ENCODE assay signal across 12 mouse cellular contexts in the genomic region with DNA sequence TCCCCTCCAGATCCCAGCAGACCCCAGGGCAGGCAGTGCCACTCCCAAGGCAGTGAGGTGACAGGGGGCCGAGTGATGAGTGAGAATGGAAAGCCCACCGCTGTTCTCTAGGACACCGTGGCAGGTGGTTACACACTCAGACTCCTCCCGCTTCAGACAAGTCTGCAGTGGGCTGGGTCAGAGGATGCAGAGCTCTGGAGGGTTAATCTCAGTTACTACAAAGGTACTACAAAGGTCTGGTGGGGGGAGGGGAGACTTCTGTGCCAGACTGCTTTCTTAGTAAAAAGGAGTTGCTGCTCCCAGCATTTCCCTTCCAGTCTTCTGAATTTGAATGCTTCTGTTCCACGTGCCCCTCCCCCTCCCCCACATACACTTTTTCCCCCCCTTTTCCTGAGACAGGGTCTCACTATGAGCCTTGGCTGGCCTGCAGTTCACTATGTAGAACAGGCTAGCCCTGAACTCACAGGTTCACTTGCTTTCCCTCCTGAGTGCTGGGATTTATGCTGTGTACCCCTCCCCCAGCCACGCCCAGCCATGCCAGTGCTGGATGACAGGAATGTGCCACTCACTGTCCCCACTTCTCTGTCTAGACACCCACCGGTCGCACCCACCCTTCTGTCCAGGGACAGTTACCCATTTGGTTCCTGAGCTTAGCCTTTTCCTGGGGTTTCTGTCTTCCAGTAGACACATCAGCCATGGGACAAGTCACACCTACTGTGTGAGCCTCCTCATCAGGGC.
A peak's percentile ranks its signal among the peaks of the same experiment; 100 is the strongest.
DNase-seq lines count a peak whose midpoint lies in the region; ATAC-seq and TF ChIP-seq lines count a peak whose summit lies in the region.
"Had no signal": no experiment of that assay in that cellular context is flagged by ENCODE, and none has a peak within 500 bp of the region (broad histone marks: within the 10 kb centered on the region; RNA-seq: fewer than 3 reads in every experiment).

No protein-coding gene starts in this region.

- H3K27me3 ChIP-seq in lung, postnatal 0 days (replicated peaks; ENCODE audit: insufficient read depth, low read length): no peaks in the 10 kb centered on the region
- H3K27me3 ChIP-seq in intestine, postnatal 0 days (replicated peaks; ENCODE audit: control insufficient read depth, insufficient read depth, low read length): no peaks in the 10 kb centered on the region
- H3K27me3 ChIP-seq: embryonic facial prominence, embryonic 15.5 days had no signal

- WGBS in lung, postnatal 0 days: 36% methylated on average over 8 of the region's 8 CpGs
- 54% methylated on average over 8 of the region's 8 CpGs for WGBS in intestine, postnatal 0 days

- H3K4me3 ChIP-seq in lung, postnatal 0 days (ENCODE audit: low read depth, low read length): no peak overlapping the region
- H3K4me3 ChIP-seq in intestine, postnatal 0 days (ENCODE audit: low read depth, low read length): no peak overlapping the region
- H3K4me3 ChIP-seq: embryonic facial prominence, embryonic 15.5 days had no signal

- peak; percentile 21 for DNase-seq in embryo, embryonic 10 days (ENCODE audit: low spot score)
- no peak for DNase-seq in embryo, embryonic 9.5 days (ENCODE audit: extremely low spot score)
- peak; percentile 76 for DNase-seq in lung, postnatal 0 days (ENCODE audit: low spot score)
- DNase-seq in lung, postnatal 25 days (ENCODE audit: low spot score): no peak
- peak; percentile 24 for DNase-seq in thymus, postnatal 25 days
- DNase-seq in kidney, adult 18-20 months: no peak
- no peak for DNase-seq in left cerebral cortex, postnatal 10 days (ENCODE audit: extremely low spot score in 1 of 2, low spot score in 2 of 2)
- DNase-seq: cerebellum, adult 18-20 months; gastrocnemius, postnatal 10 days; layer of hippocampus, adult 9-11 months had no signal

- ATAC-seq in lung, postnatal 0 days: peak; percentile 57
- no peak for ATAC-seq in intestine, postnatal 0 days

- intact Hi-C loops in left cerebral cortex, postnatal 10 days (cut with DNase I): no loop called here

- TF ChIP-seq CTCF in lung, postnatal 0 days (IDR thresholded peaks at IDR 0.05): no peak
- TF ChIP-seq CTCF in intestine, postnatal 0 days (IDR thresholded peaks at IDR 0.05; ENCODE audit: low read depth): no peak

- H3K36me3 ChIP-seq in lung, postnatal 0 days (ENCODE audit: insufficient read depth, low read length): no peaks in the 10 kb centered on the region
- H3K36me3 ChIP-seq in intestine, postnatal 0 days (ENCODE audit: control insufficient read depth, insufficient read depth): peaks cover 10% of the 10 kb centered on the region; the same call in 1 of the 2 replicates
- H3K36me3 ChIP-seq: embryonic facial prominence, embryonic 15.5 days had no signal

- no peak for TF ChIP-seq EP300 in lung, postnatal 0 days (IDR thresholded peaks at IDR 0.05)

- H3K4me1 ChIP-seq in lung, postnatal 0 days (ENCODE audit: insufficient read depth, low read depth, low read length): peaks cover 19% of the 10 kb centered on the region
- H3K4me1 ChIP-seq in intestine, postnatal 0 days (replicated peaks; ENCODE audit: control insufficient read depth, insufficient read depth, low read length): no peaks in the 10 kb centered on the region

- H3K9me3 ChIP-seq in lung, postnatal 0 days (ENCODE audit: low read length): no peaks in the 10 kb centered on the region
- H3K9me3 ChIP-seq in intestine, postnatal 0 days (ENCODE audit: control insufficient read depth): no peaks in the 10 kb centered on the region
- H3K9me3 ChIP-seq: embryonic facial prominence, embryonic 15.5 days had no signal

- H3K4me2 ChIP-seq in lung, postnatal 0 days (replicated peaks; ENCODE audit: low read depth, low read length): no peak overlapping the region
- H3K4me2 ChIP-seq in intestine, postnatal 0 days (replicated peaks; ENCODE audit: low read depth): no peak overlapping the region
- H3K4me2 ChIP-seq: embryonic facial prominence, embryonic 15.5 days had no signal

- peak overlapping the region; percentile 75 for H3K27ac ChIP-seq in lung, postnatal 0 days (ENCODE audit: low read length)
- peak overlapping the region; percentile 28; the same call in 1 of the 2 replicates for H3K27ac ChIP-seq in intestine, postnatal 0 days (ENCODE audit: low read depth, low read length)
- H3K27ac ChIP-seq: embryonic facial prominence, embryonic 15.5 days had no signal

- H3K9ac ChIP-seq in lung, postnatal 0 days (replicated peaks; ENCODE audit: low read depth): no peak overlapping the region
- H3K9ac ChIP-seq in intestine, postnatal 0 days (ENCODE audit: low read depth, low read length): no peak overlapping the region
- H3K9ac ChIP-seq: embryonic facial prominence, embryonic 15.5 days had no signal

Comparison
In these comparisons a context has a peak if more than half of its experiments do, and no peak if none do; other contexts are left out.
1. DNase-seq: peak in embryo, embryonic 10 days (single experiment), lung, postnatal 0 days (single experiment) and thymus, postnatal 25 days (single experiment); none in embryo, embryonic 9.5 days (single experiment), lung, postnatal 25 days (single experiment), kidney, adult 18-20 months (single experiment) and left cerebral cortex, postnatal 10 days (0 of 2).